Mouse (Mus musculus) urinary bladder, adult 18-20 months (tissue): ENCODE data around the gene Ap3d1.

Experiments used
- DNase-seq, 2 experiments: peaks; one replicate each; pipeline ENCODE4 v3.0.0; 2022; ENCODE audit warnings: low spot score in 2 of 2, mixed read lengths in 2 of 2

Ap3d1 gene

GRCm38 (mm10) chr10:80742180-80742978, at the start of gene Ap3d1:
TSS of gene Ap3d1 (minus strand) at chr10:80742264.
- peak; percentile 96 to 97 for DNase-seq

- DNase-seq, result no peak
Observed at GRCm38 (mm10) chr10:80791476-80792174, 49.6 kb upstream of the Ap3d1 start.

DNA sequence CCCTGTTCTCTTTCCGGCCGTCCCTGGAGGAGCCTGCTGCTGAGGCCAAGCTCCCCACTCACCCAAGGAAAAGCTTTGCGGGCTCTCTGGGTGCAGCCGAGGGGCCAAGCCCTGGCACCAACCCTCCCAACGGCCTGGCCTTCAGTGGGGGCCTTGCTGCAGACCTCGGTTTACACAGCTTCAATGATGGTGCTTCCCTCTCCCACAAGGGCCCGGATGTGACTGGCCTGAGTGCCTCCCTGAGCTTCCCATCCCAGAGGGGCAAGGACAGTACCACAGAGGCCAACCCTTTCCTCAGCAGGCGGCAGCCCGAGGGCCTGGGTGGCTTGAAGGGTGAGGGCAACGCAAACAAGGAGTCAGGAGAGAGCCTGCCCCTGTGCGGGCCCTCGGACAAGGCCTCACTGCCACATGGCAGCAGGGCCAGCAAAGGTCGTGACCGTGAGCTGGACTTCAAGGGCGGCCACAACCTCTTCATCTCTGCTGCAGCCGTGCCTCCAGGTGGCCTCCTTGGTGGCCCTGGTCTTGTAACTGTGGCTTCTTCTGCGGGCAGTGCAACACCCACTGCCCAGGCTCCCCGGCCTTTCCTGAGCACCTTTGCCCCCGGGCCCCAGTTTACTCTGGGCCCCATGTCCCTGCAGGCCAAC, 48.8 kb upstream of the Ap3d1 start:
- no peak for DNase-seq

DNA sequence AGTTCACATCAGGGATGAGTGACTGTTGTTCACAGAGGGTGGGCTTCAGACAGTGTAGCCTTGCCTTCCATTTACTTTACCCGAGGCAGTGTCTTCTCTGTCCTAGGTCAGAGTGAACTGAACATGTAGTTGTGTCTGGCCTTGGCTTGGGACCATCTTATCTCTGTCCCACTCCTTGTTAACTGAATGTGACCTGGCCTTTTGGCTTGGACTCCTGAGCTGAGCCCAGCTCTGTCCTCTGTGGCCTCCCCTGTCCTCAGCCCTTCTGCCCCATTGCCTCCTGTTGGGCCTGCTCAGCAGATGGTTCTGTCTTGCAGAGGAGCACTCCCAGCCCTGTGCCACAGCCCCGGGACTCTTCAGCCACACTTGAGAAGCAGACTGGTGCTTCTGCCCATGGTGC, 45.5 kb upstream of the Ap3d1 start:
- DNase-seq, result no peak

- no peak for DNase-seq
Observed at GRCm38 (mm10) chr10:80785963-80786362, 43.9 kb upstream of the Ap3d1 start.

DNA sequence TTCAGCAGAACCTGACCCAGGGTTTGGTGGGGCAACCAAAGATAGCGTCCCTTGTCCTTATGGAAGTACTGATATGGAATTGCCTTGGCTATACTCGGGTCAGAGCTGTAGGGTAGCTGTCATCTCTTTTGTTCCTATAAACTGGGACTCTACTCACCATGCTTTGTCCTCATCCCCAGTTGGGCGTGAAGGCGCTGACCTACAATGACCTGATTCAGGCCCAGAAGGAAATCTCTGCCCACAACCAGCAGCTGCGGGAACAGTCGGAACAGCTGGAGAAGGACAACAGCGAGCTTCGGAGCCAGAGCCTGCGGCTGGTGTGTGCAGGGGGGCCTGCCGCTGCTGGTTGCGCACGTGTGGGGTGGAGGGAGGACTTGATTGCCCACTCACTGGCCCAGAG, 42.8 kb upstream of the Ap3d1 start:
- no peak for DNase-seq

DNA sequence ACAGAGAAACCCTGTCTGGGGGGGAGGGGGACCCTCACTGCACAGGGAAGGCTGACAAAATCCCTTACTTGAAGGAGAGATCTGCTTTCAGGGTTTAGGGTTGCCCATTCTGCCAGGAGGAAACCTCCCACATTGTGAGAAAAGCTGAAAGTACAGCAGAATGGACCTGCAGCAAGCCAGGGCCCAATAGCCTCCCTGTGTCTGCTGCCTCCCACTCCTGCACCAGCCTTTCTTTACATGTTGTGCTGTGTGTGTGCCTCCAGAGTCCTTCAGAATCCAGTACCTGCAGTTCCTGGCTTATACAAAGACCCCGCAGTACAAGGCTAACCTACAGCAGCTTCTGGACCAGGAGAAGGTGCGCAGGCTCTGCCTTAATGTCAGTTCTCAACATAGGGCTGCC, 42.2 kb upstream of the Ap3d1 start:
- DNase-seq, result no peak

DNA sequence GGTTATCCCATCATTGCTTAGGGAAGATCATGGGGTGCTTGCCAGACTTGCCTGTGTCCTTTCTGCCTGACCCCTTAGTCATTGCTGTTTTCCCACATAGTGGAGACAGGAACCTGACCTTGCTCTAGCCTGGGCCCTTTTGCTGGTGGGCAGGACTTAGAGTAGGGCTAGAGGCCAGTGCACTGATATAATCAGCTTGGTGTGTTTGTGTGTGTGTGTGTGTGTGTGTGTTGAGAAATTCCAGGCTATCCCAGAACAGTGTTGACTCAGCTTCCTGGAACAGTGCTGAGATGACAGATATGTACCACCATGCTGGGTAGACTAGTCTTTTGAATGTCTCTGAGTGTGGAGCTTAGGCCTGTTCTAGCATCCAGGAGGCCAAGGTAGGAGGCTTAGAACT, 37.5 kb upstream of the Ap3d1 start:
- no peak for DNase-seq

GRCm38 (mm10) chr10:80777123-80777522, 35.1 kb upstream of the Ap3d1 start:
- DNase-seq, result no peak

DNA sequence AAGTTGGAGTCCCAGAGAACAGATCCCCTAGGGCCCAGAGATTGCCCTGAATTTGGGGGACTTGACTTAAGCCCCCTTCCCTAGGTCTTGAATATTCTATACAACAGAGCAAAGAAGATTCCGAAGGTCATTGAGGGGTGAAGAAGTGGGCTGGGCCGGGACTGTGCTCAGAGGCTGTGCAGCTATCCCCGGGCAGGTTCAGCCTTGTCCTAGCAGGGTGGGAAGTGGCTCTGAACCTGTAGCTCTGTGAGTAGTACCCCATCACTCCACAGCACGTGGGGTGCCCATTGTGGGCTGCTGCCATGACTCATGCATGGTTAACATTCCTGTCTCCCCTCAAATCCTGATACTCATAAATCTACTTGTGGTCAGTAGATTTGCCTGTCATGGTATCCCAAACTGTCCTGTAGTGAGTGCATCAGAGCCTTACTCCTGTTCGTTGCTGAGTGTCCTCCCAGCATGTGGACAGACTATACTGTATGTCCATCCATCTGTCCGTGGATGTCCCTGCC, 34.4 kb upstream of the Ap3d1 start:
- DNase-seq, result peak in 1 of 2 experiments; percentile 39

- DNase-seq, result no peak
Observed at GRCm38 (mm10) chr10:80775731-80776130, 33.7 kb upstream of the Ap3d1 start.

DNA sequence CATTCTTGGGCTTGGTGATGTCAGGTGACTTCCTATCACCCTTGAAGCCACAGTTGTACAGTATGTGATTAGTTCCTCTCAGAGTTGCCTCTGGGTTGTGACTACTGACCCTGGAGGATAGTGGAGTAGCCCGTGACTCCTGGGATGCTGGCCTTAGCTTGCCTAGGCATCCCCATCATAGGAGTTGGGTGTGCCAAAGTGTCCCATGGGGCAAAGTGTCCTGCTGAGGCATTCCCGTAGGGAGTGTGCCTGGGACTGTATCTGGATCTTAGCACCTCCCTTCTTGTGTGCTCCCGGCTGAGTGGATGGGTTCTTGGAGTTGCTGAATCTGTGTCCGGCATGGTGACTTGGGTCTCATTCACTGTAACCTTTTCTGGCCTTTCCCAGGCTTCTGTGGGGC, 32.9 kb upstream of the Ap3d1 start:
- DNase-seq, result no peak

DNA sequence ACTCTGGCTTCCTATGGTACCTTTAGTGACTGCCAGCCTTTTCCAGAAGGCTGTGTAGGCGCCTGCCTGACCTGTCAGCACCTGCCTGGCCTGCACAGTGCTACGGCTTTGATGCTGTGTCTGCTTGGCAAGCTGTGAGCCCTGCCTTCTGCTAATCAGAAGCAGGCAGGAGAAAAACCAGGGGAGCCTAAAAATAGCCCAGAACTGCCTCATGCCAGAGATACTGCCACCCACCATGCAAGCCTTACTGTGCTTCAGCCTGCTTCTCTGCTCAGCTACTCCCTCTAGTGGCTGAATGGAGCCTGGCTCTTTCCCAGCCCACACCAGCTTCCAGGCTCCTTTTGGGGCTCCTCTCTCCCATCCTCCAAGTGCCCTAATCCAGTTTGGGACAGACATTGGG, 32.5 kb upstream of the Ap3d1 start:
- peak; percentile 50 to 59 for DNase-seq

DNA sequence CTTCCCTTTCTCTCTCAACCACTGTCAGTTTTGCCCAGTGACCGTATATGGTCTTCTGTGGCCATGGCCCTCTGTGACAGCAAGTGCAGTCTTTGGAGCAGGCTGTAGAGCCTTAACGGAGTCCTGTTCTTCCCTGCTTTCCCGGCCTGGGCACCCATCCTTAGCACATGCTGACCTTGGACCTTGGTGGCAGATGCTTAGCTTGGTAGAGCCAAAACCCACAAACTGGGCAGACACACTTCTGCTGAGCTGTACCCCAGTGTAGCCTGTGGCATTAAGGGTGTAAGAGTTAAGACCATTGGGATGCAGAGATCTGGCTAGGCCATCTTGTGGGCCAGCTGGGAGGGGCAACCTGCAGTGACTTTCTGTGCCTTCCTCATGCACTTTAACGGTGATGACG, 31.8 kb upstream of the Ap3d1 start:
- no peak for DNase-seq

- DNase-seq, result no peak
Observed at GRCm38 (mm10) chr10:80768365-80768764, 26.3 kb upstream of the Ap3d1 start.

- DNase-seq, result no peak
Observed at GRCm38 (mm10) chr10:80766161-80766815, 24.2 kb upstream of the Ap3d1 start.

DNA sequence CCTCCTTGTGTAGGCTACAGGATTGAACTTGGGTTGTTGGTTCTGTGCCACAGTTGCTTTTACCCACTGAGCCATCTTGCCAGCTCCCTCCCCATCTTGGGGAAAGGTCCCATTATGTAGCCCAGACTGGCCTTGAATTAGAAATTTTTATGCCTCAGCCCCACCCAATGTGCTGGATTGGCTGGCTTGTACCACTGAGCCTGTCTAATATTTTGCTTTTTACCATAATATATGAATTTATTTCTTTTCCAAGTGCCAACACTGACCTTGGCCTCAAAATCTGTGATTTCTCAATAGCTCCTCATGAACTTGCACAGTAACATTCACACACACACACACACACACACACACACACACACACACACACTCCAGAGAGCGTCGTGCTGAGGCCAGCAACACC, 23.7 kb upstream of the Ap3d1 start:
- DNase-seq, result no peak

DNA sequence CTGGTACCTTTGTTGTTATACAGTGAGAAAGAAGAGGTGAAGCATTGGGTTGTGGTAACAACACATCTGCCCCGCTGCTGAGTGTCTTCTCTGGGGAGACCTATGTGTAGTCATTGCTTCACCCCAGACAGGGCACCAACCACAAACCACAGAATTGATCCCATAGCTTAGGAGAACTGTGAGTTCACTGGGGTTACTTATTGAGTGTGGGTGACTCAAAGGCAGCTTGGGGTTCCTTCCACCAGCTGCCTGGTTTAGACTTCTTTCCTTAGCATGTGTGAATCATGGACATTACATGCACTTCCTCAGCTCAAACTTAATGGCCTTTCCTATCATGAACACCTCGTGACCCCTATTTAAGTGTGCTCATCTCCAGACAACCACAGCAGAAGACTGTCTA, 21.4 kb upstream of the Ap3d1 start:
- DNase-seq, result no peak

- DNase-seq, result no peak
Observed at GRCm38 (mm10) chr10:80761821-80762220, 19.8 kb upstream of the Ap3d1 start.

GRCm38 (mm10) chr10:80760596-80761524, 18.8 kb upstream of the Ap3d1 start:
- DNase-seq, result no peak

DNA sequence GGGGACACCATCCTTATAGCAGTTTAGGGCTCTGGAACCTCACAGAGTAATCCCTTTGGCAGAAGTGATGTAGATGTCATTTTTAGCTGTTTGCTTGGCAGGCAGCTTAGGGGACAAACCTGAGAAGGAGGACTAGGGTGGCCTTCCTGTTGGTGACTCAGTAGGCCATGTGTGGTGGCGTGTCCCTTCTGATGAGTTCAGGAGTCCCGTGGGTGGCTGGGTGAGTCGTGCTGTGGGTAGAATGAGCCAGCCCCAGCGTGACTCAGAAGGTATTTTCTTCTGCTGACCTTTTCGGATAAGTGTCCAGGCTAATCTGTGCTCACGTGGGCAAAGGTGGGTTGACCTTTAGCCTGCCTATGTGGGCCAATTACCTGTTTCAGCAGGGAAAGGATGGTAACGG, 16.6 kb upstream of the Ap3d1 start:
- DNase-seq, result no peak
